Mouse (Mus musculus): ENCODE results near the gene Napsa. TPM values are rescaled to one million over a fixed set of nuclear protein-coding genes. Genes with fewer than 3 reads are reported as not detected.
A peak's percentile ranks its signal among the peaks of the same experiment; 100 is the strongest.

Napsa gene
- total and polyA plus RNA-seq, 2 experiments from 2014 or later, result 0.79 TPM; not detected in 1

GRCm38 (mm10) chr7:44532918-44533745, 39.0 kb upstream of the Napsa start:
- Histone ChIP-seq H3K36me3 (ENCODE audit: insufficient read depth, low read length) (no peaks in the 10 kb centered on the region; the same call in 1 of the 2 replicates), H3K9me3 (ENCODE audit: low read length) (no peaks in the 10 kb centered on the region), H3K9ac (replicated peaks; ENCODE audit: low read length, poor library complexity, severe bottlenecking) (no peak overlapping the region), H3K27me3 (ENCODE audit: insufficient read depth, low read length) (no peaks in the 10 kb centered on the region), H3K4me1 (ENCODE audit: insufficient read depth, low read length) (no peaks in the 10 kb centered on the region), H3K27ac (ENCODE audit: low read depth, low read length) (no peak overlapping the region), H3K4me3 (ENCODE audit: low read depth, low read length) (no peak overlapping the region), H3K4me2 (ENCODE audit: low read depth, low read length, poor library complexity, severe bottlenecking) (no peak overlapping the region)
- ATAC-seq (ENCODE audit: low FRiP score) (no peak), DNase-seq (ENCODE audit: low spot score) (no peak)
- 91% methylated on average over 29 of the region's 29 CpGs for WGBS
- TF ChIP-seq CTCF (IDR thresholded peaks at IDR 0.05), result no peak

GRCm38 (mm10) chr7:44533746-44534045, 38.5 kb upstream of the Napsa start:
- H3K9ac ChIP-seq (replicated peaks; ENCODE audit: low read length, poor library complexity, severe bottlenecking), result no peak overlapping the region
- H3K27ac ChIP-seq (ENCODE audit: low read depth, low read length), result no peak overlapping the region
- H3K4me2 ChIP-seq (ENCODE audit: low read depth, low read length, poor library complexity, severe bottlenecking), result no peak overlapping the region
- no peak for TF ChIP-seq CTCF (IDR thresholded peaks at IDR 0.05)
- 74% methylated on average over 12 of the region's 12 CpGs for WGBS
- DNase-seq (ENCODE audit: low spot score) (no peak), ATAC-seq (ENCODE audit: low FRiP score) (no peak)
- no peaks in the 10 kb centered on the region for H3K9me3 ChIP-seq (ENCODE audit: low read length)
- no peaks in the 10 kb centered on the region for H3K27me3 ChIP-seq (ENCODE audit: insufficient read depth, low read length)
- no peaks in the 10 kb centered on the region; the same call in 1 of the 2 replicates for H3K36me3 ChIP-seq (ENCODE audit: insufficient read depth, low read length)
- H3K4me1 ChIP-seq (ENCODE audit: insufficient read depth, low read length), result no peaks in the 10 kb centered on the region
- no peak overlapping the region for H3K4me3 ChIP-seq (ENCODE audit: low read depth, low read length)

- Histone ChIP-seq H3K4me3 (ENCODE audit: low read depth, low read length) (no peak overlapping the region), H3K4me1 (ENCODE audit: insufficient read depth, low read length) (no peaks in the 10 kb centered on the region), H3K36me3 (ENCODE audit: insufficient read depth, low read length) (peaks cover 1% of the 10 kb centered on the region; the same call in 1 of the 2 replicates), H3K4me2 (ENCODE audit: low read depth, low read length, poor library complexity, severe bottlenecking) (no peak overlapping the region), H3K27ac (ENCODE audit: low read depth, low read length) (no peak overlapping the region), H3K9me3 (ENCODE audit: low read length) (no peaks in the 10 kb centered on the region), H3K9ac (replicated peaks; ENCODE audit: low read length, poor library complexity, severe bottlenecking) (no peak overlapping the region), H3K27me3 (ENCODE audit: insufficient read depth, low read length) (no peaks in the 10 kb centered on the region)
- 90% methylated on average over 13 of the region's 13 CpGs for WGBS
- TF ChIP-seq CTCF (IDR thresholded peaks at IDR 0.05), result no peak
- DNase-seq (ENCODE audit: low spot score) (no peak), ATAC-seq (ENCODE audit: low FRiP score) (no peak)
These were observed 37.9 kb upstream of the Napsa start for GRCm38 (mm10) chr7:44534242-44534641.

- no peak overlapping the region for H3K9ac ChIP-seq (replicated peaks; ENCODE audit: low read length, poor library complexity, severe bottlenecking)
- TF ChIP-seq CTCF (IDR thresholded peaks at IDR 0.05), result peak; percentile 22; the same call in 1 of the 2 replicates
- 92% methylated on average over 19 of the region's 19 CpGs for WGBS
- no peak overlapping the region for H3K4me3 ChIP-seq (ENCODE audit: low read depth, low read length)
- DNase-seq (ENCODE audit: low spot score) (no peak), ATAC-seq (ENCODE audit: low FRiP score) (no peak)
- H3K4me1 ChIP-seq (ENCODE audit: insufficient read depth, low read length), result no peaks in the 10 kb centered on the region
- H3K27me3 ChIP-seq (ENCODE audit: insufficient read depth, low read length), result no peaks in the 10 kb centered on the region
- H3K36me3 ChIP-seq (ENCODE audit: insufficient read depth, low read length), result peaks cover 4% of the 10 kb centered on the region; the same call in 1 of the 2 replicates
- H3K9me3 ChIP-seq (ENCODE audit: low read length), result no peaks in the 10 kb centered on the region
- no peak overlapping the region for H3K27ac ChIP-seq (ENCODE audit: low read depth, low read length)
- H3K4me2 ChIP-seq (ENCODE audit: low read depth, low read length, poor library complexity, severe bottlenecking), result no peak overlapping the region
These were observed 37.3 kb upstream of the Napsa start for GRCm38 (mm10) chr7:44534656-44535441.

GRCm38 (mm10) chr7:44535657-44536589, 36.3 kb upstream of the Napsa start:
- no peak for ATAC-seq (ENCODE audit: low FRiP score)
- Histone ChIP-seq H3K4me1 (ENCODE audit: insufficient read depth, low read length) (no peaks in the 10 kb centered on the region), H3K36me3 (ENCODE audit: insufficient read depth, low read length) (peaks cover 10% of the 10 kb centered on the region; the same call in 1 of the 2 replicates), H3K9ac (replicated peaks; ENCODE audit: low read length, poor library complexity, severe bottlenecking) (no peak overlapping the region), H3K27ac (ENCODE audit: low read depth, low read length) (no peak overlapping the region), H3K27me3 (ENCODE audit: insufficient read depth, low read length) (no peaks in the 10 kb centered on the region), H3K4me3 (ENCODE audit: low read depth, low read length) (no peak overlapping the region), H3K4me2 (ENCODE audit: low read depth, low read length, poor library complexity, severe bottlenecking) (no peak overlapping the region), H3K9me3 (ENCODE audit: low read length) (no peaks in the 10 kb centered on the region)
- DNase-seq (ENCODE audit: low spot score), result no peak
- TF ChIP-seq CTCF (IDR thresholded peaks at IDR 0.05), result no peak
- 93% methylated on average over 27 of the region's 27 CpGs for WGBS

Measured in midbrain, postnatal 0 days (tissue).